Mouse (Mus musculus) intestine, embryonic 16.5 days (tissue): ENCODE results near the gene Gosr2. TPM values are rescaled to one million over a fixed set of nuclear protein-coding genes. Genes with fewer than 3 reads are reported as not detected.

Experiments used
- ATAC-seq: fragments of 200-750 bp; cut with Nextera tagmentation; 2 replicates; pipeline ENCODE4 v1.8.0; 2017; ENCODE audit warnings: moderate TSS enrichment, moderate library complexity
- H3K27ac ChIP-seq: fragments of 300-500 bp; sonication (generic); 2 replicates; pipeline ENCODE4 v1.5.1; 2014; ENCODE audit warnings: mild to moderate bottlenecking, low read length
- H3K27me3 ChIP-seq: fragments of 300-500 bp; sonication (generic); replicated peaks from 2 replicates; pipeline ENCODE4 v1.6.1; 2014; ENCODE audit warnings: low read length, control low read depth, mixed read lengths; ENCODE audit not compliant: control insufficient read depth, insufficient read depth
- H3K36me3 ChIP-seq: fragments of 300-500 bp; sonication (generic); 2 replicates; pipeline ENCODE4 v1.6.1; 2014; ENCODE audit warnings: low read length, control low read depth; ENCODE audit not compliant: control insufficient read depth, insufficient read depth
- H3K4me1 ChIP-seq: fragments of 300-500 bp; sonication (generic); 2 replicates; pipeline ENCODE4 v1.6.1; 2014; ENCODE audit warnings: low read length, control low read depth, mixed read lengths; ENCODE audit not compliant: control insufficient read depth, insufficient read depth
- H3K4me2 ChIP-seq: fragments of 300-500 bp; sonication (generic); 2 replicates; pipeline ENCODE4 v1.6.1; 2014; ENCODE audit warnings: low read depth, low read length, control low read depth
- H3K4me3 ChIP-seq: fragments of 300-500 bp; sonication (generic); 2 replicates; pipeline ENCODE4 v1.5.1; 2014; ENCODE audit warnings: mild to moderate bottlenecking, low read length
- H3K9ac ChIP-seq: fragments of 300-500 bp; sonication (generic); 2 replicates; pipeline ENCODE4 v1.6.1; 2014; ENCODE audit warnings: low read depth, low read length
- H3K9me3 ChIP-seq: fragments of 300-500 bp; sonication (generic); 2 replicates; pipeline ENCODE4 v1.6.1; 2016; ENCODE audit warnings: low read length, control low read depth; ENCODE audit not compliant: control insufficient read depth
- WGBS: fragments of 180-500 bp; shearing (Covaris S2); extraction: QIAGEN DNeasy Blood & Tissue Kit; methylation state at CpG from one replicate; pipeline ENCODE4 v1.1.7; 2014; 5-methylcytosine and 5-hydroxymethylcytosine counted together
- polyA plus RNA-seq: library from polyadenylated mRNA; unstranded; fragments of >200 nt; fragmentation: Nextera tagmentation; extraction: Ambion mirVana; gene quantifications from 2 replicates; pipeline ENCODE4 v1.2.1, GENCODE M21; 2015

Gene Gosr2
- polyA plus RNA-seq, 1 experiment from 2014 or later: 73.3 TPM

- H3K27me3 ChIP-seq: peaks cover 39% of the 10 kb centered on the region
- peak; percentile 90 for ATAC-seq
- H3K9ac ChIP-seq: no peak overlapping the region
- H3K36me3 ChIP-seq: no peaks in the 10 kb centered on the region
- H3K27ac ChIP-seq: no peak overlapping the region
- H3K4me1 ChIP-seq: peaks cover 12% of the 10 kb centered on the region
- 49% methylated on average over 10 of the region's 10 CpGs for WGBS
- H3K4me2 ChIP-seq: no peak overlapping the region
- no peak overlapping the region for H3K4me3 ChIP-seq
- no peaks in the 10 kb centered on the region for H3K9me3 ChIP-seq
These were observed 44.2 kb downstream of the Gosr2 start for GRCm38 (mm10) chr11:103653359-103653965.

- WGBS: 78% methylated on average over 6 of the region's 6 CpGs
- no peaks in the 10 kb centered on the region for H3K36me3 ChIP-seq
- no peak overlapping the region for H3K4me3 ChIP-seq
- H3K4me2 ChIP-seq: no peak overlapping the region
- peaks cover 54% of the 10 kb centered on the region for H3K27me3 ChIP-seq
- ATAC-seq: no peak
- no peak overlapping the region for H3K9ac ChIP-seq
- no peak overlapping the region for H3K27ac ChIP-seq
- H3K9me3 ChIP-seq: no peaks in the 10 kb centered on the region
- H3K4me1 ChIP-seq: peaks cover 12% of the 10 kb centered on the region
These were observed 46.3 kb downstream of the Gosr2 start for GRCm38 (mm10) chr11:103651426-103651825.

GRCm38 (mm10) chr11:103649983-103650493 lies 47.7 kb downstream of the Gosr2 start:
- H3K9me3 ChIP-seq: no peaks in the 10 kb centered on the region
- H3K4me2 ChIP-seq: peak overlapping the region; percentile 61
- 2% methylated on average over 37 of the region's 37 CpGs for WGBS
- H3K36me3 ChIP-seq: no peaks in the 10 kb centered on the region
- H3K27ac ChIP-seq: no peak overlapping the region
- peaks cover 58% of the 10 kb centered on the region for H3K27me3 ChIP-seq
- H3K9ac ChIP-seq: no peak overlapping the region
- H3K4me1 ChIP-seq: peaks cover 12% of the 10 kb centered on the region
- no peak for ATAC-seq
- peak overlapping the region; percentile 43 for H3K4me3 ChIP-seq

GRCm38 (mm10) chr11:103649301-103649982 lies 48.3 kb downstream of the Gosr2 start, which contains the start of gene Rprml:
Gene Rprml, plus strand, starts transcription at chr11:103649570.
- ATAC-seq: 0 out of 2 replicates have a peak, but pooled peaks have one; percentile 14
- WGBS: 1% methylated on average over 67 of the region's 71 CpGs

GRCm38 (mm10) chr11:103648656-103649055 lies 49.0 kb downstream of the Gosr2 start:
- no peak for ATAC-seq
- no peak overlapping the region for H3K27ac ChIP-seq
- peaks cover 10% of the 10 kb centered on the region for H3K4me1 ChIP-seq
- no peaks in the 10 kb centered on the region for H3K36me3 ChIP-seq
- no peak overlapping the region for H3K4me3 ChIP-seq
- peaks cover 58% of the 10 kb centered on the region for H3K27me3 ChIP-seq
- no peaks in the 10 kb centered on the region for H3K9me3 ChIP-seq
- no peak overlapping the region for H3K4me2 ChIP-seq
- 33% methylated on average over 7 of the region's 7 CpGs for WGBS
- no peak overlapping the region for H3K9ac ChIP-seq

More at GRCm38 (mm10) chr11:103649301-103649982, 48.3 kb downstream of the Gosr2 start, which contains the start of gene Rprml:
- Histone ChIP-seq H3K4me1 (peaks cover 12% of the 10 kb centered on the region), H3K9me3 (no peaks in the 10 kb centered on the region), H3K36me3 (no peaks in the 10 kb centered on the region), H3K27ac (no peak within 1 kb of the TSS), H3K27me3 (peaks cover 58% of the 10 kb centered on the region), H3K9ac (no peak within 1 kb of the TSS), H3K4me3 (peak within 1 kb of the TSS; percentile 43), H3K4me2 (peak within 1 kb of the TSS; percentile 61)

- WGBS: 10% methylated on average over 11 of the region's 11 CpGs
- no peak for ATAC-seq
- no peak overlapping the region for H3K9ac ChIP-seq
- H3K9me3 ChIP-seq: no peaks in the 10 kb centered on the region
- no peak overlapping the region for H3K4me3 ChIP-seq
- H3K4me1 ChIP-seq: peaks cover 8% of the 10 kb centered on the region; the same call in 1 of the 2 replicates
- H3K27me3 ChIP-seq: peaks cover 58% of the 10 kb centered on the region
- no peaks in the 10 kb centered on the region for H3K36me3 ChIP-seq
- no peak overlapping the region for H3K27ac ChIP-seq
- no peak overlapping the region for H3K4me2 ChIP-seq
These were observed 49.6 kb downstream of the Gosr2 start for GRCm38 (mm10) chr11:103647921-103648620.

GRCm38 (mm10) chr11:103646301-103646700 lies 51.4 kb downstream of the Gosr2 start:
- WGBS: 80% methylated on average over 6 of the region's 6 CpGs
- Histone ChIP-seq H3K9me3 (no peaks in the 10 kb centered on the region), H3K4me2 (no peak overlapping the region), H3K9ac (no peak overlapping the region), H3K27ac (no peak overlapping the region), H3K36me3 (no peaks in the 10 kb centered on the region), H3K27me3 (peaks cover 45% of the 10 kb centered on the region), H3K4me3 (no peak overlapping the region), H3K4me1 (peaks cover 8% of the 10 kb centered on the region; the same call in 1 of the 2 replicates)
- no peak for ATAC-seq

GRCm38 (mm10) chr11:103645731-103646130 lies 52.0 kb downstream of the Gosr2 start:
- Histone ChIP-seq H3K36me3 (no peaks in the 10 kb centered on the region), H3K9ac (no peak overlapping the region), H3K27me3 (peaks cover 41% of the 10 kb centered on the region), H3K4me2 (no peak overlapping the region), H3K9me3 (no peaks in the 10 kb centered on the region), H3K4me3 (no peak overlapping the region), H3K4me1 (peaks cover 8% of the 10 kb centered on the region; the same call in 1 of the 2 replicates), H3K27ac (no peak overlapping the region)
- ATAC-seq: no peak
- WGBS: 47% methylated on average over 8 of the region's 8 CpGs

- Histone ChIP-seq H3K4me2 (no peak overlapping the region), H3K36me3 (no peaks in the 10 kb centered on the region), H3K9ac (no peak overlapping the region), H3K27me3 (peaks cover 23% of the 10 kb centered on the region), H3K4me1 (no peaks in the 10 kb centered on the region), H3K9me3 (no peaks in the 10 kb centered on the region), H3K4me3 (no peak overlapping the region), H3K27ac (no peak overlapping the region)
- ATAC-seq: no peak
- WGBS: 76% methylated on average over 9 of the region's 9 CpGs
These were observed 54.5 kb downstream of the Gosr2 start for GRCm38 (mm10) chr11:103643211-103643610.
